Mouse (Mus musculus) adrenal gland, postnatal 36 days (tissue): ENCODE data around the gene Kcnmb4. TPM values are rescaled to one million over a fixed set of nuclear protein-coding genes. Genes with fewer than 3 reads are reported as not detected.

ENCODE experiments used
- DNase-seq, 2 experiments: peaks; one replicate each; pipeline ENCODE4 v3.0.0; 2021; ENCODE audit warnings: mixed read lengths in 1 of 2
- total RNA-seq, 2 experiments: library from RNA; stranded (reverse); gene quantifications; 2 replicates each; pipeline ENCODE4 v1.2.3; 2021

Gene Kcnmb4
- total RNA-seq, 2 experiments from 2014 or later = 1.4 to 14.3 TPM

- DNase-seq = no peak
Observed at GRCm38 (mm10) chr10:116402742-116403425, 70.8 kb downstream of the Kcnmb4 start.

- DNase-seq = no peak
Observed at GRCm38 (mm10) chr10:116397973-116398372, 75.7 kb downstream of the Kcnmb4 start.

- no peak for DNase-seq
Observed at GRCm38 (mm10) chr10:116397573-116397972, 76.1 kb downstream of the Kcnmb4 start.

GRCm38 (mm10) chr10:116396966-116397365 is 76.7 kb downstream of the Kcnmb4 start:
- no peak for DNase-seq

GRCm38 (mm10) chr10:116396279-116396678 is 77.4 kb downstream of the Kcnmb4 start:
- no peak for DNase-seq

- peak; percentile 65 to 67 for DNase-seq
Observed at GRCm38 (mm10) chr10:116394585-116394984, 79.1 kb downstream of the Kcnmb4 start.

DNA sequence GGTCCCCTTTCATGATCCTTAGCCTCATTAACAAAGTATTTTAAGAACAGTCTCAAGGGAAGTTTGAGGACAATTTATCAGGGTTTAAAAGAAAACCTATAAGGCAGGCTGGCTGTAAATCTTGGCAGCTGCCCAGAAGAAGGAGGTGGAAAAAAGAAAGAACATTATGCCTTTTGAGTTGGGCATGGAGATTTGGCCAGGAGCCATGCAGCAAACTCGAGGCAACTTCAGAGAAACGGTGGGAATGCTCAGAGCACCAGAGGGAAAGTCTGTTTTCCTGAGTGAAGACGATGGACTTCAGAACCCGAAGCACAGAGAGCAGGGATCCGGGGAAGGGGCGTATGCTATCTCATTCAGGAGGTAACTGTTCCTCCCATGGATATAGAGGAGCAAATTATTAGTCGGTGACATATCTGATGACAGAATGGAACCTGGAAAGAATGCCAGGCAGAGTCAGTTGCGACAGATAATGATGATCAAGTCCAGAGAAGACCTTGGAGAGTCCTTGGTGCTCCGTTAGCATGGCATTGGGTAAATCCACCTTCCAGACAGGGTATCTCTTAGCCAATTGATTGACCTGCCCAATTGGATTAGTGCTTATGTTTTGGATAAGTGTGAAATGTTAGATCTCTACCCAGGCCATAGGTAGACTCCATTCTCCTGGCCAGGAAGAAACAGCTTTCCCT is 79.7 kb downstream of the Kcnmb4 start:
- DNase-seq = peak; percentile 49 to 63

DNA sequence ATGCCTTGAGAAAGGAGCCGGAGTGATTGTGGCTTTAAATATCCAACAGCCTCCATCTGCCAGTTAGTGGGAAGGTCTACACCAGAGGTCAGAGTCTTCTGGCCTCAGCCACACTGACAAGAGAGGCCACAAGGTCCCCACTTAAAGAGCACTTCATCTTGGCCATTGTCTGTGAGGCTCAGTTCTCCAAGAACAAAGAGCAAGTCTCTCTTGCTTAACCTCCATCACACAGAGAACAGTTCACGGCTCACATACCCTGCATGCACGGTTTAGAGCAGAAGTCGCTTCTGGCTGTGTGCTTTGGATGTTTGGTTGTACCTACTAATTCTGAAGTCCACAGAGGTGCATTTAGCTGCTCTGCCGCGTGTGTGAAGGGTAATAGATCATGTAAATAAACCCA is 84.8 kb downstream of the Kcnmb4 start:
- DNase-seq = no peak

DNA sequence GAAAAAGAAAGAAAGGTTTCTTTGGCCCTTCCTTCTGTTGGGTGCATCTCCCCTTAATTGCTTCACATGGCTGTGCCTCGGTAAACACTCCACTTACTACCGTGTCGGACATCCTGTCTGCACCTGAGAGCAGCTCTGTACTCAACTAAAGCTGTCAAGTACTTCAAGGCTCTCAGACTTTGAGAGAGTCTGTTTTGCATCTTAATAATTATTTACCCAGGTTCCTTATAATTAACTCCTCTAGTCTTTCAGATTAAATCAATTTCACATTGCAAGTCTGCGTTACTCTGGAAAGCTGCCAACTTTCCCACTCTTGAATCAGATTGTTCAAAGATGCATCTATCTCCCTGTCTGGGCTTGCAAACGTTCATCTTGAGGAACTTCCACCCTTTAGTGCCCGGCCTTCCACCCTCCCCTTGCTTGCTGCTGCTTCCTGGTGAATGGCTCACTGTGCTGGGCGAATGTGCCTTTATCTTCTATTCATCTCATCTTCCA is 87.2 kb downstream of the Kcnmb4 start:
- no peak for DNase-seq

- DNase-seq = no peak
Observed at GRCm38 (mm10) chr10:116384401-116384800, 89.3 kb downstream of the Kcnmb4 start.

DNA sequence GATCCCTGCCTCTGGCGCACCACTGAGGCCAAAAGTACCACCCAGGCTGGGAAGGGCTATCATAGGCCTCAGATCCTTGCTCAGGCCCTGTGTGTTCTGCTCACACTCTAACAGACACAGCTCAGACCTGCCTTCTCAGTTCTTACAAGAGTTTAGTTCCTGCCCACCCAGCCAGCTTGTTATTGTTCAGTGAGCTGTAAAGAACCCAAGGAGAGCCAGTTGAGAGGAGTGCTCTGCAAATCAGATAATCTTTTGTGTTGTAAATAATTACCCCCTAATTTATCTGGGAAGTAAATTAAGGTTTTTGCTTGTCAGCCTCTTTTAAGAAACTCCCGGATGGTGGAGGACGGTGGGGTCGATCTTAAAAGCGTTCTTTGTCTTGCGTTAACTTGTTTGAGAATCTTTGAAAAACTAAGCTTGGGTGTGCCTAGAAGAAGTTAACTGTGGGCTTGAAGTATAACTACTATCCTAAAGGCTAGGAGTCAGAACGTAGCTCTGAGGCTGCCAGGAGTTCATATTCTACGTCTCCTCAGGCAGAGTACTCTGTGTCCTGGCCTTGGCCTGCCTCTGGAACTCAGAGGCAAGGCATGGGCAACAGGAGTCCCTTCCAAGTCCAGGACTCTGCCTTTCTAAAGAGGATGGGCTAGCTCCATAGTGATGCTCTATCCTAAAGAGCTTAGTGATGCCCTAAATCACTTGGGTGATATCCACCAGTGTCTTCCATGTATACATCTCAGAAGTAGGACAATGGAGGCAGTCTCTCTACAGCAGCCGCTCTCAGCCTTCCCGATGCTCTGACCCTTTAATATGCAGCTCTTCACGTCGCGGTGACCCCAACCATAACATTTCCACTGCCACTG is 90.6 kb downstream of the Kcnmb4 start:
- peak in 1 of 2 experiments; percentile 21 for DNase-seq

DNA sequence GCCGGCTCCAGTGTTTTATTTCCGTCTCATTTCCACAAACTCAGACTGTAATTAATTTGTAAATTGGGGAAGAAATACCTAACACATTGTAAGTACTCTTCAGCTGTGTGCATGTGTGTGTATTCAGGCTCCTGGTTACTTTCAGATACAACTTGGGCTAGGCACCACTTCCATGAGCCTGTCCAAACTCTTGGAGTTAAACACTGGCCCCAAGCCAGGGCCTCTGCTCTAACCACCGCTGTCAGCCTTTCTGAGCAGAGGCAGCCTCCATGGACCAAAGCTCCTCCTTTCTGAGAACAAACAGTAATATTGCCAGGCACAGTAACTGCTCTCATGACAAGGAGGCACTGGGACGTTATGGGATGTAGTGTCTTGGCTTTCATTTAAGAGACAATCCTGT is 96.8 kb downstream of the Kcnmb4 start:
- DNase-seq = no peak

DNA sequence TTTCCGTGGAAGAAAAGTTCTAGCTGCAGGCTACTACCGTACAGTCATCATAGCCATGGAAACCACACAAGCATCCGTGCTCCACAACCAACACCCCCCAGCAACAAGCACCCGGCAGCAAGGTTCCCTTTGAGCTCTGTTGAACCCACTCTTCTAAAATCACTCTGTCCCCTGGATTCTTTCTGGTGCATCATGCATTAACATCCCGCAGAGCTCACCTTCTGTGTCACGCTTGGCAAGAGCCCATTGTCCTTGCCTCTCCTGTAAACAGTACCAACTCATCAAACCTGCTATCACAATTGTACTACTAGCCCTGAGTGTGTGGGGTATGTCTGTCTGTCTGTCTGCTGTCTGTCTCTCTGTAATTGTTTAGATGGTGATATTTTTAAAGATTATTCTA is 99.6 kb downstream of the Kcnmb4 start:
- DNase-seq = no peak

DNA sequence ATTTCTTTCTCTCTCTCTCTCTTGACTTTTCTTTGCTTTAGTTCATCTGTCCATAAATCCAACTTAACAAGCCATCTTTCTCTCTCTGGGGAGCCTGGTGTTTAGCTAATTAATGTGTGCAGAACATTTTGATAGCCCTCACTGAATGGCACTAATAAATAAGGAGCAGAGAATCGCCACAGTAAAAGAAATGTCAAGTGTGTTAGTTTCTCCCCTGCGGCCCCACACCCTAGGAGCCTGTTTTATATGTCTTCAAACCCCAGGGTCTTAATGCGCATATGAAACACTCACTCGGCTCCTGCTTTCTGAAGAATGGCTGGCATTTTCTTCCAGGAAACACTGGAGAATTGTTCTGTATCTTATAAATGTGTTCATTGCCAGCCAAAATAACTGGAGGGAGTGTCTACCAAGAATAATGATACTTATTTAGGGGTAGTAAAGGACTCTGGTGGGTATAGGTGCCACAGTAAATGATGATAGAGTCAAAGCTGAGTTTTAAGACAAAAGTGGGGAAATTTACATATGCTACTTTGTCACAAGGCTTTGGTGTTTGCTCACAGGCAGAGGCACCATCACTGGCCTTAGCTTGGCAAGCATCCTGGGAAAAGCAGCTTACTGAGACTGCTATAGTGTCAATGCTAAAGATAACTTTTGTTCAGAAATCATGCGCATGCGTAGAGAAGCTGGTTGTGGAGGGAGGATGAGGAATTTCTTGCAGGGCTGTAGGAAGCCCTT is 102.5 kb downstream of the Kcnmb4 start:
- no peak for DNase-seq

Other genes with a start within 250 kb of the Kcnmb4 start
- 10 to 100 TPM; 37.8 to 56.6 TPM for gene Ptprb, start 198.4 kb downstream of the Kcnmb4 start, total RNA-seq
- gene Cnot2, start 107.6 kb upstream of the Kcnmb4 start, total RNA-seq = 10 to 100 TPM; 75.6 to 77.0 TPM